Mouse (Mus musculus) yolk sac, embryonic 10.5 days (tissue): ENCODE measurements at regions not wholly inside any gene's neighbourhood (a gene's known extent, or its start where the extent isn't known, plus 50 kb on each side); places are given as distances from the start of the nearest gene placed in this dataset.

ENCODE experiments used
- DNase-seq: peaks from one replicate; pipeline ENCODE4 v3.0.0-alpha.2; 2017; ENCODE audit warnings: low spot score

DNA sequence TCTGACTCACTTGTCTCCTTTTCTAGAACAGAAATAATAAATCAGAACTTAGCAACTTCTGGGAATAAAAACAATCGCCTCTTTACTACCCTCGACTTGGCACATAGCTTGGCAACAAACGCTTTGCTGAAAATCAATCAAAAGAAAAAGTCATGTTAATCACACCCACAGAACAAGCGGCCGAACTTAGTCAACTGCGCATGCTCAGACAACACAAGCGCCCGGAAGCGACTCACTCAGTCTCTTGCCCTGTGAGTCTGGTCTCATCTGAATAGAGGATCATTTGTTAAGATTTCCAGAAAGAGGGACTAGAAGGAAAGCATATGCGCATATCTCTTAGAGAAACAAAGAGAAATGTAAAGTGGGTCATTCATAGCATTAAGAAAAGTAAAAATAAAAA, 375.8 kb downstream of the Gpd2 start:
- no peak for DNase-seq

DNA sequence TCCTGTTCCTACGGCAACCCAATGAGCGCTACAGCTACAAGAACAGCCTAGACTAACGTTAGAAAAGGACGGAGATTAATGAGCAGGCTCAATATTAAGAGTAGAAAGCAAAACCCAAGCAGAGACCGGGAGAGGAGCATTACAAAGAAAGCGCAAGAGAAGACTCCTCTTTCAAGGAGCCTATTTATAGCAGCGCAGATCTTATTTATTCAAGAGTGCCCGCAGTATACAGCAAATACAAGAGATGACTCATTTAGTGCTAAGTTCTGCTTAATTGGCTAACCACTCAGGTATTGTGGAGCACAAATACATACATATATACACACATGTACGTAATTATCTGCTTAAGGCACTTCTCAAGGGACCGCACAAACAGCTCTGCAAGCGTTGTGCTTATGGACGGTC, 377.2 kb downstream of the Gpd2 start:
- no peak for DNase-seq

DNA sequence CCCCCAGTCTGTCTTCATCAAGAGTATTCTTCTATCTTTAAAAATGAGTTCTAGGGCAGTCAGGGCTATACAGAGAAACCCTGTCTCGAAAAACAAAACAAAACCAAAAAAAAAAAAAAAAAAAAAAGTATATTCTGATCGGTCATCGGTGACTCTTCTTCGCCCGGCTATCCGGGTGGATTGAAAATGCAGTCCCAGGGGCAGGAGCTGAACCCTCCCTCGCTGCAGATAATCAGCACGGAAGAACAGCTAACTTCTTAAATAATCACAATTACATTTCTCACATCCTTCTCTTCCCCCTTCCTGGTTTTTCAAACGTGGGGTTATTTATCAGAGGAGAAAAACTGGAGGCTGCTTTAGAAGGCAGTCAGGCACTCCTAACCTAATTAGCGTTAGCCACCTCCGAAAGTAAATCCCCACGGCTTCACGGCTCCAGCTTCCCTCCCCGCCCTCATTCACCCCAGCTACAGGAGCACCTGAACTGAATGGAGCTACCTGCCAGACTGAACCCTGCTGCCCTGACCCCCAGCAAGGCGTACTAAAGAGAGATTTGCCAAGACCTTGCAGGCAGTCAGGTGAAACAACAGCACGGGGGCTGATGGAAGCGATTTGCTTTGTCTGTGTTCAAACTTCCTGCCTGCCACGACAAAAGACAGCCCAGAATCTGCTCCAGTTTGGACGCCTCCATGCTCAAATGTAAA, 379.2 kb downstream of the Gpd2 start:
- peak; percentile 6 for DNase-seq

DNA sequence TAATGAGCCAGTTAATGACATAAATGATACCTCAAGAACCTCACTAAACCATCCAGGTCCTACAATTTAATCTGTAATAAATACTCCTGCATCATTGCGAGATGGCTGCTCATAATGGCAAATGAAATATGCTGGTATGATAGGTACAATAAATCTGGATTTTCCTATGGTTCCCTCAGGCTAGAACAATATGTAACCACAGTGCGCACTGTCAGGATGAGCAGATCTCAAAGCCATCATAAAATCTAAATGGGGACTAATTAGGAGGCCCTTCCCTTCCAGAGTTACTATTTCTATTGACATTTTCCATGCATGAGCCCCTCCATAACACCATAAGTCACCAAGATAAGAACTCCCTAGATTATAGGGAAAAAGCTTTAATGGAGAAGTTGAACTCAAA, 379.8 kb downstream of the Gpd2 start:
- DNase-seq = no peak

DNA sequence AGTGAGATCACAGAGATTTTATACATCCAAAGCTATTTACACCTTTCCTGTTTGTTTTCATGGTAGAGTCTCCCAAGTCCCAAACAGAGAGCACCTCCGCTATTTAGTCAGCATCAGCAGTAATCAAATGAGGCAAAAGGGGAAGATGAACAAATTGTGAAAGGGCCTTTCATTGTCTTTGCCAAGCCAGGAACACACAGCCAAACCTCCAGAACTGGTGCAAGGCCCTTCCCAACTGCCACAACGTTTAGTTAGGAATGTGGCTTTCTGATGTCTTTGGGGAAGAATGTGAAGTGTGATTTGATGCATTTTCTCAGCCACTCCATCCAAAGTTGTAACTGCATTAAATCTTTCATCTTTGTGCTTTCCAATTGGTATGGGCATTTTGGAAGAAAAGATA, 353.6 kb upstream of the Galnt5 start:
- no peak for DNase-seq

DNA sequence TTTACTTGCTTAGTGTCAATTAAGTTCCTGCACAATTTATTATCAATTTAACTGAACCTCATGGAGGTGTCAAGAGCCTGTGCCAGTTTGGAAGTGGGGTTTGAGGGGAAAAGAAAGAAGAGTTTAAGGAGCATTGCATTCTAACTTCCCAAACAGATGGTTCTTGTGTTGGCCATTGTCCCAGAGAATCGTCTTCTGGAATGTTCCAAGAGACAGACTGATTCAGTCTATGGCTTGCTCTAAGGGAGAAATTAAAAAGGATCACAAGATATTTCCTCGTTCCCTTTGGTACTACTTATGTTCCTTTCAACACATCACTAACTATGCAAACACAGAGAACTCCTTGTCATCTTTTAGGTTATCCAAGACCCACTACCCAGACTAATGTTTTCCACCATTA, 353.1 kb upstream of the Galnt5 start:
- no peak for DNase-seq

DNA sequence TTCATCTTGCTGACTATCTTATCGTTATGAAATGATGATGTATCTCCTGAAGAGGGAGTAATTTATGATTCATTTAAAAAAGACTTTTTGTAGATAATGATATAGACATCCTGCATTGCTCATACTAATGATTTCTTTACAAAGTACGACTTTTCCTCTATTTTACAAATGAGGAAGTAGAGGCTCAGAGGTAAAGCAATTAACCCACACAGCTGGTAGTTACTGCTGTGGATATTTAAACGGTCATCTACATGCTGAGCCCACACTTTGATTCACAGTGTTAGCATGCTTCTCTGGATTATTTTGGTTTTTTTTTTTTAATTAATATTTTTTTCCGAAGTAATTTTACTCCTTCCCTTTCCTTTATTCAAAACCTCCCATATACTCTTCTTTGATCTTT, 348.7 kb upstream of the Galnt5 start:
- DNase-seq = no peak

DNA sequence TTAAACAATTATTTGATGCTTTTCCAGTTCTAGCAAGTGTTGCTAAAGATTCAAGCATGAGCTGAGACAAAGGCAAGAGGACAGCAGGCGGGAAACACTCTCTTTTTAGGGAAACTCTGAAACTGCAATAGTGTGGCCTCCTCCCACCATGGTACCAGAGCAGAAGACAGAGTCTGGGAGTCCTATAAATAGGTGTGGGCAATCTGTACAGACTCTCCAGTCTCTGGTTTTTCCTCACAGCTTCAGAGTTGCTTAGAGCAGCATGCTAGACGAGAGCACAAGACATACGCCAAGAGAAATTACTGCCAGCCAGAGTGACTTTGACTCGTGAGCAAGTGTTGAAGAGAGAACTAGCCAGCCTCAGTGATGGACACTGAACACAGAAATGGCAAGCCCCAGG, 340.3 kb upstream of the Galnt5 start:
- DNase-seq = no peak

DNA sequence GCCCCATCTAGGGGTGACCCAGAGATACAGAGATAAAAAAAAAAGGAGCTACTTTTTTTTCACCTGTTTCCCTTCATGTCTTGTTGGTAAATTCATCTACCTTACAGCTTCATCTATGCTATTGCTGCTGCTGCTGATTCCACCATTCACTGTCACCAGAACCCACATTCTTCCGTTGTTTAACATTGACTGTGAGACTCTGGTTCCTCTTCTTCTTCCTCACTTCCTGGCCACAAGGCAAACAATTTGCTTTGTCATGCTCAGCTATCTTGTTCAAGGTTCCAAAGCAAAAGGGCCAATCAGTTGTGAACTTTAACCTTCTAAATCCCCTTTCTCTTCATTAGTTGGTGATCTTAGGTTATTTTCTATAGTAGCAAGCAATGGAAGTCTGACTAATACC, 335.8 kb upstream of the Galnt5 start:
- DNase-seq = no peak

DNA sequence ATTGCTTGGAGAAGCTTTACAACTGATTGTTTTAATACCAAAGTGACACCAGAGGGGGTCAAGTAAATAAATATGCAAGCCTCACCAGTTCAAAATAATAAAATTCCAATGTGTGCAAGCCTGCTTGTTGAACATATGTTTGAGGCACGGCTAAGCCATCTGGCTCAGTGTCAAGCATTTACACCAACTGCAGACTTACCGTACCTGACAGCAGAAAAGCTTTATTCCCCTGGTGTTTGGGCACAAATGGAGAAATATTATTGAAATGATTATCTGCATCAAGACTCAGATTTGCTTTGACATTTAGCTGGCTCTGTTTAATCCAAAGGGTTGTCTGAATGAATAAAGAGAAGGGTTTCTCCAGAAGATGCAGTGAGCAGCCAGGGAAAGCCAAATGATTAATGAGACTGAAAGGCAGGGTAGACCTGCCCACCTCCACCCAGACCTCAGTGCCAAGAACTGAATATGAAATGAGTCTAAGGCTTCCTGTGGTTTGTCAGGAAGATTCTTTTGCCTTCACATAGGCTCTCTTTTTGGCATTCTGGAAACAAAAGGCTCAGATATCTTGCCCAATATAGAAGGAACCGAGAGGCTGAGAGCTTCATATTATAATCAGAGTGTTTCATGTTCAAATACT, 325.6 kb upstream of the Galnt5 start:
- no peak for DNase-seq

DNA sequence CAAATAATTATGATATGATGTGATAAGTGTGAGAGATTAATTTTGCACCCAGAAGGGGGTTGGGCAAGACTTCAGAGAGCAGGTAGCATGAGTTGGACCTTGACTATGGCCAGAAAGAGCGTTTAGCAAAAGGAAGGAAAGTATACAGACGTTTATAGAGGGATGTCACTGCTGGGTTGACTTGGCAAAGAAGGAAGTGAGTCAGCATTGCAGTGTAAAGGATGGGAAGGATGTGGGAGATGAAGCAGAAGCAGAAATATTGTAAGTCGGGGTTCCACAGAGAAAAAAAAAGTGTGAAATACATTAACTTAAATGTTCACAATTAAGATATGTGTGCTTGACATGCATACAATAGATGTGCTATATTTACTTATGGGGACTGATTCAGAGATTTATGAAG, 307.8 kb upstream of the Galnt5 start:
- no peak for DNase-seq

DNA sequence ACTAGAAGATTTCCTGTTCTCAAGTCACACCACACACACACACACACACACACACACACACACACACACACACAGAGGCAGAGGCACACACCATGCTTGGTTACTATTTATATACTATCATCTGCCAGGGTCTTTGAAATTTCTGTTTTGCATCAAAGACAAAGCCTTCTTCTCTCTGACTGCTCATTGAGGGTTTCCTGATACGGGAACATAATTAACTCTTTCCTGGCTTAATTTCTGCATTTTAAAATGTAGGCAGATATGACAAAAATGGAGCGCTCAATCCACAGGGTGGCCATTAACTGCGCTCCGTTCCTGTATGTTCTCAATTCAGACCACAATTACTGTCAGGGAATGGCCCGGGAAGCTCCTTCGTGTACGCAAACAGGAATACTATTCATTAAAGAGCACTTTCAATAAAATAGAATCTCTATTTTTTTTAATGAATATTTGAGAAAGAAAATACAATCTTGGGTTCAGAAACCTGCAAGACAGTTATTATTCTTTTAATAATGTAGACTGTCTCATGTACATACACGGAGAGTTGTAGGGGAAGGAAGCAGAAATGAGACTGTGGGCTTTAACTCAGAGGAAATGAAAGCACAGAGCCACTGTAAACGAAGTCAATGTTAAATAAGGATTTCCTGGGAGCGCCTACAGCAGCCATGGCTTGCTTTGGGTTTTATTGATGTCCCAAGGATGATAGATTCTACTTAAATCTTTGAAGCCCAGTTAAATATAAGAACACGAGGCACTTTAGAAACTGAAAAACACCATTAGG, 300.5 kb upstream of the Galnt5 start:
- DNase-seq = no peak

DNA sequence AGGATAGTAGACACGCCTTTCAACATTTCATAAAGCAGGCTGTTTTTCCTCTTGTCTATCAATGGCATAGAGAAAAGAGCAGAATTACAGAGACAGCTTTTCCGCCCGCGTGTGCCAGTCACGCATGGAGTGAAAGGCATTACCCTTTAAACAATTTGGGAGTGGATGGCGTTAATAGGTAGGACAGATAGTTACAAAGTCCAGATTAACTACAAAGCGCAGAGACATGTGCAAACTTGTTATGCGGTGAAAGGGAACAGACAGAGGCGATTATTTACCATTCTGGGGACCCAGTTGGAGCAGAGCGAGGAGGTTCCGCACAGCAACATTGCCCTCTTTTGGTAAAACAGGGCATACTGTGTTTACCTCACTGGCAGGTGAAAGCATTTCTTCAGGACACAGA, 299.0 kb upstream of the Galnt5 start:
- peak; percentile 26 for DNase-seq

DNA sequence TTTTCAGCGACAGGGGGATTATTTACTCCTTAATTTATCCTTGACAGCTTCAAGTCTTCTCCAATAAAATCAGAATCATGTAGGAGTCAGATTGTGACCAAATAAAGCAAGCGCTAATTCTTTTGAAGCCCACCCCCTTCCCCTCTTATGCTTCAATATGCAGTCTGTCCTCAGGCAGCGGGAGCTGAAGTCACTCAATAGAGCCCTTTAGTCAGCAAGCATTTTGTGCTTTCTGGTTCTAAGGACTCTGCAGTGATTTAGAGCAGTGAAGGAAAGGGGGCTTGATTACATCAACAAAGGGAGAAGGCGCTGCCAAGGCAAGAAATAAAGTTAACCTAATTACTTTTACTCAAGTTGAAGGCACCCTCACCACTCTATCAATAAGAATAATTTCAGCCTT, 298.5 kb upstream of the Galnt5 start:
- no peak for DNase-seq

DNA sequence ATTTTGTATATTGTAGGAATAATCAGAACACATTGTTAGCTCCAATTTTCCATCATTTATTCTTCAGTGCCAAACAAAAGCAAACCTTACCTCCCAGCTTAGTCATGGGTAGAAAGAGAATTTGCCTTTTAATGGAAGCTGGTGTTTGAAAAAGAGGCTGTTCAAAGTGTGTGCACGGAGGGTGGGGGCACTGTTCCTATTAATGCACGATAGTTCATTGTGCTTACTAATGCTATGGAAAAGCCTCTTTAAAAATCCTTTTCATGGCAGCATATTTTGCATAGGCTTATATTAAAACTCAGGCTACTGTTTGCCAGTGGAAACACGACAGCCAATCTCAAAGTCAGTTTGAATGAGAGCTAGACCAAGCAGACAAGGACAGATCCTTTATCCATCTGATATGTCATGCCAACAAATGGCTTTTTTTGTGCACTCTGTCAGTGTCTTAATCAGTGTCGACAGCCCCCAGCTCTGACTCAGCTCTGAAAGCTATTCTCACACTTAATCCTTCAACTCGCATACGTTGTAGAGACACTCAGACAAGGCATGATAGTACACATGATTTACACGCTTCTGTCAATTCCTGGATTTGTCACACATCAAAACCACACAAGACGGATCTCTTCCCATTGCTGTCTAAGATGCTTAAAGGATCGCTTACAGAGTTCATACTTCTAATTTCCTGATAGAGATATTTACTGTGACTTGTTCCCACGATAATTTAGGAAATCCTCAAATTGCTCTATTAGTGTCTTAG, 280.8 kb upstream of the Galnt5 start:
- DNase-seq = no peak
